Mouse (Mus musculus): ENCODE measurements around the gene Ddx6.

DNA sequence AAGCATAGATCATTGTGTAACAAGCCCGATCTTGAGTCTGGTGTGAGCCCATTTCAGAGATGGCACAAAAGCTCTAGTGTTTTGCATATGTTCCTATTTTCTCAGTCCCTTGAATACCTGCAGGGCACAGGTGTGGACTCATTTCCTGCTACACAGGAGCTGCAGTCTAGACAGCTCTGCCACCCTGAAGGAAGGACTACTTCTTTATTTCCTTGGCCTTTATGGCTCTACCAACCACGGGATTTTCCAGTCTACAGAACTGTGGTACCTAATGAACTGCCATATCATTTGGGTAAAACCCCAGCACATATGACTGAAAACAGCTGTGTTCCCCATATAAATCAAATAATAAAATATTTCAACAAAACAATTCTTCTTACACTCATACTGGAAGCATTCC, 29.6 kb upstream of the Ddx6 start:
- no peak for TF ChIP-seq CTCF (IDR thresholded peaks at IDR 0.05; ENCODE audit: insufficient read depth, low read depth, low read length)
- no peak for TF ChIP-seq POLR2A (IDR thresholded peaks at IDR 0.05; ENCODE audit: insufficient read depth, low read depth, low read length)
